Mouse (Mus musculus) stomach, postnatal 0 days (tissue): ENCODE data around the gene Atxn1.

Experiments
- CTCF ChIP-seq: IDR thresholded peaks from 2 replicates; pipeline ENCODE4 v1.5.1; 2016; ENCODE audit warnings: antibody characterized with exemption, low read depth, mild to moderate bottlenecking, moderate library complexity
- EP300 ChIP-seq: optimal IDR thresholded peaks from 2 replicates; pipeline ENCODE3; 2016; ENCODE audit warnings: antibody characterized with exemption

DNA sequence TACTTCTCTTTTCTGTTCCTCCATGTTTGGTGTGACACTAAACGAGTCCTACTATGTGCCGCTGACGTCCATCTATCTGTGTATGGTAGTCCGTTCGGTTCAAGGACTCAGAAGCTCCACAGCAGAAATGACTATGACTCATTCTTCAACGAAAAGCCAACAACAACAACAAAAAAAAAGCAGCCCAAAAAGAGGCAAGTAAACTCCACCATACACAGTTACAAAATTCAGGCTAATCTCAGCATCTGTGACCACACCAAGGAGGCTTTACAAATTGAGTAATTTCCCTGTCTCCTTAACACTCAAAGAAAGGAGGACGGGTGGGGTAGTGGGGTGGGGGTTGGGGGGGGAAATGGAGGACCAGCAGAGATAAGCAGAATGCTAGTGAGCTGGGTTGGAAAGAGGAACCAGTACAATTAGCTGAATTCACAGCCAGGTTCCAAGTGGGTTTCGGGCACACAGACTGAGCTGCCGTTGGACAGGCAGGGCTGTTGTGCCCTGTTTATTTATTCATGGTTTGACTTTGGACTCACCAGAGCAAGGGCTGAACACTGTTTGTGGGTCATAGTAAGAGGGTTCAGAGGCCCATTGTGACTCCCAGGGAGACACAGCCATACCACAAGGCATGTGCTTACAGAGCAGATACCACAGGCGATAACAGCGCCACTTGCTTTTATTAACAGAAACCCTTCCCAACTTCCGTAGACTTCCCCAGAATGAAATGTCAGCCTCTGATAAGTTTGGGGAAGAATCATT is 61.1 kb downstream of the Atxn1 start:
- TF ChIP-seq EP300, result no peak
- no peak for TF ChIP-seq CTCF
